In the genomic region with DNA sequence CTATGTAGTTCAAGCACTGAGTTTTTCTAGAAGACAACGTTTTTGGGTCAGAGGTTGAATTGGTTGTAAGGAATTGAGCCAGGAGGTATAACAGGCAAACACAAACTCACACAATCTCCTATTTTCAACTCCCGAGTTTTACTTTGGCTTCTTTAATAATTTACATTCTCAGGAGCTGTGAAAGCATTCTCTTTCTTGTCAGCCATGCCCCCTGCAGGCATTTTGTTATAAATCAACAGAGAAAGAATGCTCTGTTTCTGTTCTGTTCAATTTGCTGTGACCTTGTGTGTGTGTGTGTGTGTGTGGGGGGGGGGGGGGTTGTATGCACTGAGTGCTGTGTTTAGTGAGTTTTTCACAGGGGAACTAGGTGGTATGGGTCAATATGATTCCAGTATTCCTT, we compare ENCODE assay signal across 11 mouse cellular contexts.
DNase-seq lines count a peak whose midpoint lies in the region; ATAC-seq and TF ChIP-seq lines count a peak whose summit lies in the region.
"Had no signal": no experiment of that assay in that cellular context is flagged by ENCODE, and none has a peak within 500 bp of the region (broad histone marks: within the 10 kb centered on the region; RNA-seq: fewer than 3 reads in every experiment).

No protein-coding gene starts in this region.

- no peak overlapping the region for H3K4me2 ChIP-seq in forebrain, embryonic 12.5 days
- no peak overlapping the region for H3K4me2 ChIP-seq in forebrain, embryonic 13.5 days
- H3K4me2 ChIP-seq in lung, postnatal 0 days (replicated peaks; ENCODE audit: low read depth, low read length), result no peak overlapping the region
- peak overlapping the region; percentile 62 for H3K4me2 ChIP-seq in liver, embryonic 12.5 days
- H3K4me2 ChIP-seq: embryonic facial prominence, embryonic 15.5 days; lung, embryonic 15.5 days had no signal

- H3K36me3 ChIP-seq in forebrain, embryonic 12.5 days (replicated peaks), result no peaks in the 10 kb centered on the region
- no peaks in the 10 kb centered on the region for H3K36me3 ChIP-seq in forebrain, embryonic 13.5 days (ENCODE audit: poor library complexity, severe bottlenecking)
- no peaks in the 10 kb centered on the region for H3K36me3 ChIP-seq in lung, postnatal 0 days (ENCODE audit: insufficient read depth, low read length)
- H3K36me3 ChIP-seq in liver, embryonic 12.5 days, result no peaks in the 10 kb centered on the region
- H3K36me3 ChIP-seq: embryonic facial prominence, embryonic 15.5 days; lung, embryonic 15.5 days had no signal

- no peaks in the 10 kb centered on the region for H3K9me3 ChIP-seq in forebrain, embryonic 12.5 days
- H3K9me3 ChIP-seq in forebrain, embryonic 13.5 days (replicated peaks), result no peaks in the 10 kb centered on the region
- H3K9me3 ChIP-seq in lung, postnatal 0 days (ENCODE audit: low read length), result no peaks in the 10 kb centered on the region
- no peaks in the 10 kb centered on the region for H3K9me3 ChIP-seq in liver, embryonic 12.5 days (replicated peaks)
- H3K9me3 ChIP-seq: embryonic facial prominence, embryonic 15.5 days; lung, embryonic 15.5 days had no signal

- peak; percentile 20; the same call in 1 of the 2 replicates for ATAC-seq in forebrain, embryonic 12.5 days (ENCODE audit: low FRiP score)
- no peak for ATAC-seq in forebrain, embryonic 13.5 days
- no peak for ATAC-seq in lung, postnatal 0 days
- ATAC-seq in liver, embryonic 12.5 days, result peak; percentile 38; the same call in 1 of the 2 replicates

- peak; percentile 12; the same call in 1 of the 2 replicates for TF ChIP-seq CTCF in lung, postnatal 0 days (IDR thresholded peaks at IDR 0.05)

- H3K27me3 ChIP-seq in forebrain, embryonic 12.5 days, result no peaks in the 10 kb centered on the region
- no peaks in the 10 kb centered on the region for H3K27me3 ChIP-seq in forebrain, embryonic 13.5 days
- no peaks in the 10 kb centered on the region for H3K27me3 ChIP-seq in lung, postnatal 0 days (replicated peaks; ENCODE audit: insufficient read depth, low read length)
- H3K27me3 ChIP-seq in liver, embryonic 12.5 days (replicated peaks), result no peaks in the 10 kb centered on the region
- H3K27me3 ChIP-seq: embryonic facial prominence, embryonic 15.5 days; lung, embryonic 15.5 days had no signal

- no peak for DNase-seq in lung, postnatal 0 days (ENCODE audit: low spot score)
- DNase-seq in lung, adult 18-20 months, result no peak
- peak; percentile 16 for DNase-seq in retina, embryonic 14.5 days (ENCODE audit: low spot score)
- no peak for DNase-seq in cerebellum, adult 9-11 months
- no peak for DNase-seq in layer of hippocampus, postnatal 10 days (ENCODE audit: low spot score in 2 of 2)
- DNase-seq: kidney, postnatal 4 days had no signal

- H3K27ac ChIP-seq in forebrain, embryonic 12.5 days, result no peak overlapping the region
- H3K27ac ChIP-seq in forebrain, embryonic 13.5 days, result no peak overlapping the region
- no peak overlapping the region for H3K27ac ChIP-seq in lung, postnatal 0 days (ENCODE audit: low read length)
- peak overlapping the region; percentile 91 for H3K27ac ChIP-seq in liver, embryonic 12.5 days
- H3K27ac ChIP-seq: embryonic facial prominence, embryonic 15.5 days; lung, embryonic 15.5 days had no signal

- TF ChIP-seq EP300 in lung, postnatal 0 days (IDR thresholded peaks at IDR 0.05), result no peak

- no peak overlapping the region for H3K4me3 ChIP-seq in forebrain, embryonic 12.5 days (replicated peaks)
- H3K4me3 ChIP-seq in forebrain, embryonic 13.5 days, result no peak overlapping the region
- H3K4me3 ChIP-seq in lung, postnatal 0 days (ENCODE audit: low read depth, low read length), result no peak overlapping the region
- H3K4me3 ChIP-seq in liver, embryonic 12.5 days, result 0 out of 2 replicates have a peak overlapping the region, but pooled peaks have one; percentile 23
- H3K4me3 ChIP-seq: embryonic facial prominence, embryonic 15.5 days; lung, embryonic 15.5 days had no signal

- WGBS in forebrain, embryonic 12.5 days, result 11% methylated on average over 2 of the region's 2 CpGs
- WGBS in forebrain, embryonic 13.5 days, result 12% methylated on average over 2 of the region's 2 CpGs
- WGBS in lung, postnatal 0 days, result 6% methylated on average over 2 of the region's 2 CpGs
- WGBS in liver, embryonic 12.5 days (ENCODE audit: insufficient replicate concordance), result 3% methylated on average over 2 of the region's 2 CpGs

- no peak overlapping the region for H3K9ac ChIP-seq in forebrain, embryonic 12.5 days
- H3K9ac ChIP-seq in forebrain, embryonic 13.5 days, result no peak overlapping the region
- H3K9ac ChIP-seq in lung, postnatal 0 days (replicated peaks; ENCODE audit: low read depth), result no peak overlapping the region
- peak overlapping the region; percentile 39; the same call in 1 of the 2 replicates for H3K9ac ChIP-seq in liver, embryonic 12.5 days
- H3K9ac ChIP-seq: embryonic facial prominence, embryonic 15.5 days; lung, embryonic 15.5 days had no signal

- 0 out of 2 replicates have a peak, but pooled peaks cover 7% of the 10 kb centered on the region for H3K4me1 ChIP-seq in forebrain, embryonic 12.5 days
- H3K4me1 ChIP-seq in forebrain, embryonic 13.5 days, result no peaks in the 10 kb centered on the region
- H3K4me1 ChIP-seq in lung, postnatal 0 days (ENCODE audit: insufficient read depth, low read depth, low read length), result no peaks in the 10 kb centered on the region
- peaks cover 21% of the 10 kb centered on the region for H3K4me1 ChIP-seq in liver, embryonic 12.5 days
- H3K4me1 ChIP-seq: embryonic facial prominence, embryonic 15.5 days; lung, embryonic 15.5 days had no signal

Comparison
In these comparisons a context has a peak if more than half of its experiments do, and no peak if none do; other contexts are left out.
1. ATAC-seq: peak in forebrain, embryonic 12.5 days (single experiment) and liver, embryonic 12.5 days (single experiment); none in forebrain, embryonic 13.5 days (single experiment) and lung, postnatal 0 days (single experiment).